8 mouse cellular contexts compared by ENCODE assay signal in the genomic region with DNA sequence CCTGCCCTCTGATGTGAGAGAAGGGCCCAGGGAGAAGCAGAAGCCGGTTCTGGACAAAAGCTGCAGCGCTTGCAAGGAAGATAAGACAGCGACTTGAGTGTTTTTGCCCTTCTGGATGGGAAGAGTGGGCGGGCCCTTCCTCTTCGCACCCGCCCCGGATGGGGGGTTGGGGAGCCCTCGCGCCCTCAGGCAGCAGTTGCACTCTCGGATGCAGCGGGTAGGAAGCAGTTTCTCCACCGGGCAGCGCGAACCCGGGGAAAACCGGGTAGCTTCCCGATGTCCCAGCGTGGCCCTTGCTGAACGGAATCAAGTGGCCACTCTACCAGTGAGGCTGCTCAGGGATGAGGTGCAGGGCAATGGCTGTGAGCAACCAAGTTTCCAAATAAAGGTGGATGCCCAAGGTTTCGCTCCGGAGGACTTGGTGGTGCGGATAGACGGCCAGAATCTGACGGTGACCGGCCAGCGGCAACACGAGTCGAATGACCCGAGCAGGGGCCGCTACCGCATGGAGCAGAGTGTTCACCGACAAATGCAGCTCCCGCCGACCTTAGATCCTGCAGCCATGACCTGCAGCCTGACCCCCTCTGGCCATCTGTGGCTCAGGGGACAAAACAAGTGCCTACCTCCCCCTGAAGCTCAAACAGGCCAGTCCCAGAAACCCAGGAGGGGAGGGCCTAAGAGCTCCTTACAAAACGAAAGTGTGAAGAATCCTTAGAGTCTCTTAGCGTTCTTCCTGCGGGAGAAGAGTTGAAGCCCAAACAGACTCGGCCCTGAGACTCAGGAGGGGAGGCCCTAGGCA. TPM values are rescaled to one million over a fixed set of nuclear protein-coding genes. Genes with fewer than 3 reads are reported as not detected.
DNase-seq lines count a peak whose midpoint lies in the region; ATAC-seq and TF ChIP-seq lines count a peak whose summit lies in the region.

A gene (plus strand): TSS at position 116 of the 799 bp plus-strand sequence.

- peak within 1 kb of the TSS; percentile 42 for H3K9ac ChIP-seq in embryonic facial prominence, embryonic 12.5 days
- peak within 1 kb of the TSS; percentile 72 for H3K9ac ChIP-seq in heart, embryonic 13.5 days
- peak within 1 kb of the TSS; percentile 1; the same call in 1 of the 2 replicates for H3K9ac ChIP-seq in kidney, embryonic 15.5 days
- no peak within 1 kb of the TSS for H3K9ac ChIP-seq in lung, postnatal 0 days (replicated peaks; ENCODE audit: low read depth)

- H3K27ac ChIP-seq in embryonic facial prominence, embryonic 12.5 days, result peak within 1 kb of the TSS; percentile 76
- peak within 1 kb of the TSS; percentile 81 for H3K27ac ChIP-seq in heart, embryonic 13.5 days (replicated peaks)
- H3K27ac ChIP-seq in kidney, embryonic 15.5 days, result peak within 1 kb of the TSS; percentile 87
- peak within 1 kb of the TSS; percentile 62 for H3K27ac ChIP-seq in lung, postnatal 0 days (ENCODE audit: low read length)

- no peaks in the 10 kb centered on the region for H3K27me3 ChIP-seq in embryonic facial prominence, embryonic 12.5 days
- H3K27me3 ChIP-seq in heart, embryonic 13.5 days (replicated peaks), result no peaks in the 10 kb centered on the region
- H3K27me3 ChIP-seq in kidney, embryonic 15.5 days, result no peaks in the 10 kb centered on the region
- no peaks in the 10 kb centered on the region for H3K27me3 ChIP-seq in lung, postnatal 0 days (replicated peaks; ENCODE audit: insufficient read depth, low read length)

- H3K4me2 ChIP-seq in embryonic facial prominence, embryonic 12.5 days (replicated peaks), result peak within 1 kb of the TSS; percentile 73
- peak within 1 kb of the TSS; percentile 69 for H3K4me2 ChIP-seq in heart, embryonic 13.5 days
- peak within 1 kb of the TSS; percentile 78 for H3K4me2 ChIP-seq in kidney, embryonic 15.5 days
- H3K4me2 ChIP-seq in lung, postnatal 0 days (replicated peaks; ENCODE audit: low read depth, low read length), result peak within 1 kb of the TSS; percentile 62

- TF ChIP-seq EP300 in lung, postnatal 0 days (IDR thresholded peaks at IDR 0.05), result no peak

- 5% methylated on average over 38 of the region's 38 CpGs for WGBS in embryonic facial prominence, embryonic 12.5 days
- 4% methylated on average over 38 of the region's 38 CpGs for WGBS in heart, embryonic 13.5 days
- 3% methylated on average over 38 of the region's 38 CpGs for WGBS in kidney, embryonic 15.5 days
- WGBS in lung, postnatal 0 days, result 6% methylated on average over 38 of the region's 38 CpGs

- TF ChIP-seq CTCF in lung, postnatal 0 days (IDR thresholded peaks at IDR 0.05), result no peak

- peak; percentile 89 for DNase-seq in 416B (ENCODE audit: low read depth)
- DNase-seq in MN1 (ENCODE audit: low spot score), result peak; percentile 79
- DNase-seq in lung, postnatal 0 days (ENCODE audit: low spot score), result peak; percentile 64
- peak; percentile 80 to 86 for DNase-seq in thymus, postnatal 10 days (ENCODE audit: low spot score in 2 of 2)

- H3K4me3 ChIP-seq in embryonic facial prominence, embryonic 12.5 days, result peak within 1 kb of the TSS; percentile 96
- peak within 1 kb of the TSS; percentile 91 for H3K4me3 ChIP-seq in heart, embryonic 13.5 days
- H3K4me3 ChIP-seq in kidney, embryonic 15.5 days (replicated peaks), result peak within 1 kb of the TSS; percentile 89
- H3K4me3 ChIP-seq in lung, postnatal 0 days (ENCODE audit: low read depth, low read length), result peak within 1 kb of the TSS; percentile 20

- H3K4me1 ChIP-seq in embryonic facial prominence, embryonic 12.5 days, result peaks cover 30% of the 10 kb centered on the region
- H3K4me1 ChIP-seq in heart, embryonic 13.5 days, result peaks cover 39% of the 10 kb centered on the region
- H3K4me1 ChIP-seq in kidney, embryonic 15.5 days, result peaks cover 37% of the 10 kb centered on the region
- peaks cover 16% of the 10 kb centered on the region; the same call in 1 of the 2 replicates for H3K4me1 ChIP-seq in lung, postnatal 0 days (ENCODE audit: insufficient read depth, low read depth, low read length)

- no peak for ATAC-seq in embryonic facial prominence, embryonic 12.5 days (ENCODE audit: insufficient number of reproducible peaks, insufficient read depth, low FRiP score, low TSS enrichment)
- peak; percentile 9; the same call in 1 of the 2 replicates for ATAC-seq in heart, embryonic 13.5 days (ENCODE audit: extremely low read depth, insufficient number of reproducible peaks, low FRiP score, low TSS enrichment)
- peak; percentile 9; the same call in 1 of the 2 replicates for ATAC-seq in kidney, embryonic 15.5 days (replicated peaks; ENCODE audit: low FRiP score)
- ATAC-seq in lung, postnatal 0 days, result peak; percentile 47
- peak; percentile 31; the same call in 1 of the 2 replicates for ATAC-seq in neutrophil, adult 5-6 weeks (ENCODE audit: extremely low read depth, insufficient number of reproducible peaks, low FRiP score, poor library complexity, severe bottlenecking)

- H3K9me3 ChIP-seq in embryonic facial prominence, embryonic 12.5 days, result no peaks in the 10 kb centered on the region
- H3K9me3 ChIP-seq in heart, embryonic 13.5 days, result no peaks in the 10 kb centered on the region
- H3K9me3 ChIP-seq in kidney, embryonic 15.5 days (replicated peaks), result no peaks in the 10 kb centered on the region
- H3K9me3 ChIP-seq in lung, postnatal 0 days (ENCODE audit: low read length), result no peaks in the 10 kb centered on the region

- peaks cover 55% of the 10 kb centered on the region for H3K36me3 ChIP-seq in embryonic facial prominence, embryonic 12.5 days
- H3K36me3 ChIP-seq in heart, embryonic 13.5 days, result peaks cover 61% of the 10 kb centered on the region
- peaks cover 63% of the 10 kb centered on the region for H3K36me3 ChIP-seq in kidney, embryonic 15.5 days
- H3K36me3 ChIP-seq in lung, postnatal 0 days (ENCODE audit: insufficient read depth, low read length), result peaks cover 38% of the 10 kb centered on the region

RNA-seq across cellular contexts. Expression of the gene that starts here (rescaled TPM):
- polyA plus RNA-seq in embryonic facial prominence, embryonic 12.5 days (2016; fragmentation: Nextera tagmentation; extraction: Ambion mirVana), result 0.33 TPM in 1 of 2 replicates, not detected in the other
- 0.21 TPM in 1 of 2 replicates, not detected in the other for polyA plus RNA-seq in heart, embryonic 13.5 days (2015; fragmentation: Nextera tagmentation; extraction: Ambion mirVana)
- polyA plus RNA-seq in kidney, embryonic 15.5 days (2015; fragmentation: Nextera tagmentation; extraction: Ambion mirVana), result 0.27 TPM in 1 of 2 replicates, not detected in the other
- 0.51 TPM in 1 of 2 replicates, not detected in the other for polyA plus RNA-seq in lung, postnatal 0 days (2015; fragmentation: Nextera tagmentation; extraction: Ambion mirVana)
- not detected in 2 replicates for total RNA-seq in neutrophil, adult 5-6 weeks (2017)

Comparison
In these comparisons a context has a peak if more than half of its experiments do, and no peak if none do; other contexts are left out.
1. Peak in ATAC-seq, H3K4me3 ChIP-seq, H3K27ac ChIP-seq, H3K9ac ChIP-seq and H3K4me2 ChIP-seq in heart, embryonic 13.5 days; RNA of the gene not detected or under 1 TPM.
2. Peak in ATAC-seq, H3K4me3 ChIP-seq, H3K27ac ChIP-seq, H3K9ac ChIP-seq and H3K4me2 ChIP-seq in kidney, embryonic 15.5 days; RNA of the gene not detected or under 1 TPM.
3. Peak in DNase-seq, ATAC-seq, H3K4me3 ChIP-seq, H3K27ac ChIP-seq and H3K4me2 ChIP-seq in lung, postnatal 0 days; RNA of the gene not detected or under 1 TPM.
4. Peak in ATAC-seq in neutrophil, adult 5-6 weeks; RNA of the gene not detected or under 1 TPM.
5. H3K4me3 ChIP-seq: peak in every context shown above with its lines; median percentile 96 in embryonic facial prominence, embryonic 12.5 days; 91 in heart, embryonic 13.5 days; 89 in kidney, embryonic 15.5 days; 20 in lung, postnatal 0 days.